Mouse (Mus musculus) heart, embryonic 12.5 days (tissue): Measurements from ENCODE around the gene Rhbdf2. TPM values are rescaled to one million over a fixed set of nuclear protein-coding genes. Genes with fewer than 3 reads are reported as not detected.

Source experiments
- ATAC-seq: fragments of 200-750 bp; cut with Nextera tagmentation; 2 replicates; pipeline ENCODE4 v1.8.0; 2017; ENCODE audit warnings: moderate TSS enrichment, moderate library complexity; ENCODE audit not compliant: insufficient number of reproducible peaks, low FRiP score
- H3K27ac ChIP-seq: fragments of 300-500 bp; sonication (generic); 2 replicates; pipeline ENCODE4 v1.5.1; 2016; ENCODE audit warnings: mild to moderate bottlenecking, moderate library complexity; ENCODE audit not compliant: poor library complexity, severe bottlenecking
- H3K27me3 ChIP-seq: fragments of 300-500 bp; sonication (generic); replicated peaks from 2 replicates; pipeline ENCODE4 v1.6.1; 2016; ENCODE audit warnings: mild to moderate bottlenecking, moderate library complexity
- H3K36me3 ChIP-seq: fragments of 300-500 bp; sonication (generic); 2 replicates; pipeline ENCODE4 v1.6.1; 2016; ENCODE audit warnings: mild to moderate bottlenecking, moderate library complexity
- H3K4me1 ChIP-seq: fragments of 300-500 bp; sonication (generic); replicated peaks from 2 replicates; pipeline ENCODE4 v1.6.1; 2016; ENCODE audit warnings: mild to moderate bottlenecking
- H3K4me2 ChIP-seq: fragments of 300-500 bp; sonication (generic); 2 replicates; pipeline ENCODE4 v1.6.1; 2016; ENCODE audit warnings: mild to moderate bottlenecking, moderate library complexity
- H3K4me3 ChIP-seq: fragments of 300-500 bp; sonication (generic); 2 replicates; pipeline ENCODE4 v1.5.1; 2016; ENCODE audit warnings: mild to moderate bottlenecking
- H3K9ac ChIP-seq: fragments of 300-500 bp; sonication (generic); 2 replicates; pipeline ENCODE4 v1.6.1; 2016; ENCODE audit warnings: mild to moderate bottlenecking, moderate library complexity
- H3K9me3 ChIP-seq: fragments of 300-500 bp; sonication (generic); replicated peaks from 2 replicates; pipeline ENCODE4 v1.6.1; 2016; ENCODE audit warnings: mild to moderate bottlenecking, moderate library complexity
- WGBS: fragments of 180-500 bp; shearing (Covaris S2); methylation state at CpG from one replicate; pipeline ENCODE4 v1.1.7; 2016; 5-methylcytosine and 5-hydroxymethylcytosine counted together
- polyA plus RNA-seq: library from polyadenylated mRNA; unstranded; fragments of >200 nt; fragmentation: Nextera tagmentation; extraction: Ambion mirVana; gene quantifications from 2 replicates; pipeline ENCODE4 v1.2.1, GENCODE M21; 2016

Gene Rhbdf2
- polyA plus RNA-seq, 1 experiment from 2014 or later, result 8.1 TPM

- Histone ChIP-seq H3K4me3 (no peak overlapping the region), H3K36me3 (no peaks in the 10 kb centered on the region), H3K27ac (no peak overlapping the region), H3K9me3 (no peaks in the 10 kb centered on the region), H3K9ac (no peak overlapping the region), H3K27me3 (no peaks in the 10 kb centered on the region), H3K4me1 (peaks cover 70% of the 10 kb centered on the region), H3K4me2 (peak overlapping the region; percentile 7)
- ATAC-seq, result no peak
- WGBS, result 82% methylated on average over 7 of the region's 7 CpGs
Observed at GRCm38 (mm10) chr11:116570821-116571220, 56.0 kb downstream of the Rhbdf2 start.

GRCm38 (mm10) chr11:116567531-116567930, 59.3 kb downstream of the Rhbdf2 start:
- Histone ChIP-seq H3K4me1 (peaks cover 50% of the 10 kb centered on the region), H3K4me2 (no peak overlapping the region), H3K9me3 (no peaks in the 10 kb centered on the region), H3K9ac (no peak overlapping the region), H3K27ac (no peak overlapping the region), H3K27me3 (no peaks in the 10 kb centered on the region), H3K4me3 (no peak overlapping the region), H3K36me3 (no peaks in the 10 kb centered on the region)
- ATAC-seq, result no peak
- 71% methylated on average over 8 of the region's 8 CpGs for WGBS

DNA sequence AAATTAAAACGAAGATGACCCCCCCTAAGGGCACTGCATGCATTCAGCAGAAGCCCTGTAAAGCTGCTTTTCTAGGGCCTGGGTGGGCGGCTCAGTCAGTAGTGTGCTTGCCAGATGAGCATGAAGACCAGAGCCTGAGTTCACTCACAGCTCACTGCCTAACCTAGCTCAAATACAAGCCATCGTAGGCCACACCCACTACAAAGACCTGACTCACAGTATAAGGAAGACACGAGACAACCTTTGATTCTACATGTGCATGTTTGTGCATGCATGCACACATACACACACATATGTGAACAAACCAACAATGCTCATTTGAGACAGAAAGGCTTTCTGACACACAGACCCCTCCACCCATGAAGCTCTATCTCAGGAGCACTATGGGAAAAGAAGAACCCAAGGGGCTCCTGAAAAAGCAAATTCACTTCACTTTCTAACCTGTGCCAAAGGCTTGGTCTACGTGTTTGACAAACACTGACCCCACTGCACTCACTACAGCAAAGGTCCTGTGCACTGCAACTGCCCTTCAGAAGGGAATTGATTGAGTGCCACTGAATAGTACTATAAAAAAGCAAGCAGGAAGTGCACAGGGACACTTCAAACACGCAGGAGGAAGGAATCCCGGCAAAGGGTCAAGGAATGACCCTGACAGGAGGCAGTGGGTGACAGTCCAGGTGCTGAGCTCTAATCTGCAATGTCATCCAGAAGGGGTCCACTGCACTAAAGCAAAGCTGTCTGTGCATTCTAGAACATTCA, 61.4 kb downstream of the Rhbdf2 start:
- H3K27ac ChIP-seq, result no peak overlapping the region
- H3K36me3 ChIP-seq, result no peaks in the 10 kb centered on the region
- H3K9ac ChIP-seq, result no peak overlapping the region
- H3K4me2 ChIP-seq, result no peak overlapping the region
- H3K4me3 ChIP-seq, result no peak overlapping the region
- H3K27me3 ChIP-seq, result no peaks in the 10 kb centered on the region
- H3K4me1 ChIP-seq, result peaks cover 30% of the 10 kb centered on the region
- 65% methylated on average over 7 of the region's 7 CpGs for WGBS
- no peak for ATAC-seq
- H3K9me3 ChIP-seq, result no peaks in the 10 kb centered on the region

DNA sequence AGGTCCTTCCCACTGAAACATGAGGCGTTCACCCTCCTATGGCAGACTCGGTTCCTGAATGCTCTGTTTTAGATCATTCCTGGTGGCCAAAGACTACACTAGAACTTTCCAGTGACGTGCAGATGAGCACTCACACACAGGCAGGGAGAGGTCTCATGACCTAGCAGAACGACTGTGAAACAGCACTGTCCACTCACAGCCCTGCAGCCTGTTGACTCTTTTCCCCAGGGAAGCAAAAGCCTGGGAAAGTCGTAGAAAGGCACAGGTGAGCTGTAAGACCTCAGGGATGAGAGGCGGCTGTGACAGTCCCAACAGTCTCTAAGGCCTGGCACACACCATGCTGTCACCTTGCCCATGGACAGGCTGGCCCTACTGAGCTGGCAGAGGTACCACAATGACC, 70.5 kb downstream of the Rhbdf2 start:
- peak overlapping the region; percentile 4; the same call in 1 of the 2 replicates for H3K4me2 ChIP-seq
- H3K36me3 ChIP-seq, result no peaks in the 10 kb centered on the region
- H3K4me3 ChIP-seq, result no peak overlapping the region
- no peaks in the 10 kb centered on the region for H3K27me3 ChIP-seq
- no peaks in the 10 kb centered on the region for H3K9me3 ChIP-seq
- WGBS, result 29% methylated on average over 6 of the region's 6 CpGs
- peaks cover 65% of the 10 kb centered on the region for H3K4me1 ChIP-seq
- peak overlapping the region; percentile 10; the same call in 1 of the 2 replicates for H3K9ac ChIP-seq
- 0 out of 2 replicates have a peak overlapping the region, but pooled peaks have one; percentile 5 for H3K27ac ChIP-seq
- no peak for ATAC-seq

DNA sequence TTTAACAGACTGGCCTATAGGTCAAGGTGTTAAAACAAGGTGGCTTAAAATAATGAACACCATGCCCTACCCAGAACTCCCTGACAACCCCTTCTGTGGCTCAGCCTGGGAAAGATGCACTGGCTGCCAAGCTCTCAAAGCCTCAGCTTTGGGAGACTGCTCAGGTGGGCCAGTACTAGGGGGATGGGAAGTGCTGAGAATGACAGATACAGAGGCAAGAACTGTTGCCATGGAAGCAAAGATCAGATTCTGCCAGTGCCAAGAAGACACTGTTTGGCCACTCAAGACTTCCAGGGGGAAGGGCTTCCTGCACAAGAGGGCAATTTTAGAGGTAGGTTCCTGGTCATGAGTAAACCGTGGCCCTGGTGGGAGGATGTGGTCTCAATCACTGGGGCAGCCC, 71.2 kb downstream of the Rhbdf2 start:
- no peak overlapping the region for H3K4me2 ChIP-seq
- peaks cover 72% of the 10 kb centered on the region for H3K4me1 ChIP-seq
- H3K9ac ChIP-seq, result no peak overlapping the region
- no peak overlapping the region for H3K27ac ChIP-seq
- H3K36me3 ChIP-seq, result no peaks in the 10 kb centered on the region
- 32% methylated on average over 1 of the region's 1 CpGs for WGBS
- no peak overlapping the region for H3K4me3 ChIP-seq
- no peaks in the 10 kb centered on the region for H3K9me3 ChIP-seq
- no peak for ATAC-seq
- H3K27me3 ChIP-seq, result no peaks in the 10 kb centered on the region

- peak overlapping the region; percentile 23 for H3K4me2 ChIP-seq
- WGBS, result 8% methylated on average over 12 of the region's 12 CpGs
- no peaks in the 10 kb centered on the region for H3K36me3 ChIP-seq
- peak overlapping the region; percentile 79 for H3K27ac ChIP-seq
- no peaks in the 10 kb centered on the region for H3K27me3 ChIP-seq
- peaks cover 84% of the 10 kb centered on the region for H3K4me1 ChIP-seq
- no peak overlapping the region for H3K4me3 ChIP-seq
- ATAC-seq, result peak; percentile 68
- H3K9ac ChIP-seq, result 0 out of 2 replicates have a peak overlapping the region, but pooled peaks have one; percentile 21
- H3K9me3 ChIP-seq, result no peaks in the 10 kb centered on the region
Observed at GRCm38 (mm10) chr11:116554171-116554878, 72.5 kb downstream of the Rhbdf2 start.

- Histone ChIP-seq H3K27ac (no peak overlapping the region), H3K9ac (no peak overlapping the region), H3K9me3 (no peaks in the 10 kb centered on the region), H3K27me3 (no peaks in the 10 kb centered on the region), H3K4me3 (no peak overlapping the region), H3K4me2 (no peak overlapping the region), H3K36me3 (peaks cover 10% of the 10 kb centered on the region), H3K4me1 (peaks cover 85% of the 10 kb centered on the region)
- 90% methylated on average over 1 of the region's 1 CpGs for WGBS
- ATAC-seq, result no peak
Observed at GRCm38 (mm10) chr11:116552194-116552593, 74.6 kb downstream of the Rhbdf2 start.

DNA sequence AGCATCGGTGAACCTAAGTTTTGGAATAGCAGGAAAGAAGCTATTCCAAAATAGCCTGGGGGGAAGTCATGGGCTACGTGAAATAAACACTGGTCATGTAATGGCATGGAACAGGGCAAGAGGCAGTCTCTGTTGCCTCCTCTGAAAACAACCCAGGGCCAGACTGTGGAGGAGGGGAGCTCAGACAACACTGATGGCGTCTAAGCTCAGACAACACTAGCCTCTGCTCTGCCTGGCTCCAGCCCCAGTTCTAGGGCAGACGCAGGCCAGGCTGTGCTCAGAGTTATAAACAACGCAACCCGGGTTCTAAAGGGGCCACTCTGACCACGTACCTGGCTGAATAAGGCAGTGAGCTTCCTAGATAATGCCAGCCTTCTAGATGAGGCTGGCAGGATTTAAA, 76.1 kb downstream of the Rhbdf2 start:
- Histone ChIP-seq H3K27me3 (no peaks in the 10 kb centered on the region), H3K9me3 (no peaks in the 10 kb centered on the region), H3K27ac (peak overlapping the region; percentile 50), H3K4me1 (peaks cover 71% of the 10 kb centered on the region), H3K9ac (peak overlapping the region; percentile 15; the same call in 1 of the 2 replicates), H3K4me2 (no peak overlapping the region), H3K4me3 (no peak overlapping the region), H3K36me3 (peaks cover 23% of the 10 kb centered on the region)
- no peak for ATAC-seq
- WGBS, result 43% methylated on average over 7 of the region's 7 CpGs

DNA sequence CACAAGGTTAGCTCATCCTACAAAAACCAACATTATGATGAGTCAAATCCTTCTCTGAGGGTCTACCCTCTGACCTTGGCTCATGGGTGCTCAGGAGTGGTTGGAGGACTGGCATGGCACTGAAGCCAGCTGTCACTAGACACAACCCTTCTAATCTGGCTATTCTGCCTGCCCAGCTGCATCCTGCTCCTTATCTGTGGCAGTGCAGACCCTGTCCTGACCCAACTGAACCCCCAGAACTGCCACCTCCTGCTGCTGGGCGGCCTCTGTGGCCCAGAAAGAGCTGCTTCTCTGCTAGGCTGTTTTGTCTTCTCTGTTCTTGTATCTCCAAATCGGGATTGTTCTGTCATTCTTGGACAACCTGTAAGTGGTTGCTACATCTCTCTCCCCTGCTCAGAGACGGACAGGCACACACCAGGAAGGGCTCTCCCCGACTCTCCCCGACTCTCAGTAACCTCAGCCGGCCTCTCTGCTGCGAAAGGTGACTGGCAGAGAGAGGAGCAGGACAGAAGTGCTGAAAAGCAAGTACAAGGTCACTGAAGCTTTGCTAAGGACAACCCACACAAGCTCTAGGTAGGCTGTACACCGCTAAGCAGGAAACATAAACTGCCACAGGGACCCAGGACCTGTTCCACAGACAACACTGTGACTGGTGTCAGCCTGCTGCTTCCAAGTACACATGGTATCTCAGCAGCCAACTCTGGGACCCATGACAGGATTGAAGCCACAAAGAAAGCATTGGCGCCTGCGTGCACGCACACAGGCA, 77.4 kb downstream of the Rhbdf2 start:
- Histone ChIP-seq H3K4me1 (peaks cover 58% of the 10 kb centered on the region), H3K4me2 (peak overlapping the region; percentile 26), H3K9me3 (no peaks in the 10 kb centered on the region), H3K9ac (0 out of 2 replicates have a peak overlapping the region, but pooled peaks have one; percentile 36), H3K4me3 (no peak overlapping the region), H3K36me3 (peaks cover 36% of the 10 kb centered on the region), H3K27me3 (no peaks in the 10 kb centered on the region), H3K27ac (peak overlapping the region; percentile 52)
- WGBS, result 53% methylated on average over 11 of the region's 11 CpGs
- peak; percentile 44; the same call in 1 of the 2 replicates for ATAC-seq

DNA sequence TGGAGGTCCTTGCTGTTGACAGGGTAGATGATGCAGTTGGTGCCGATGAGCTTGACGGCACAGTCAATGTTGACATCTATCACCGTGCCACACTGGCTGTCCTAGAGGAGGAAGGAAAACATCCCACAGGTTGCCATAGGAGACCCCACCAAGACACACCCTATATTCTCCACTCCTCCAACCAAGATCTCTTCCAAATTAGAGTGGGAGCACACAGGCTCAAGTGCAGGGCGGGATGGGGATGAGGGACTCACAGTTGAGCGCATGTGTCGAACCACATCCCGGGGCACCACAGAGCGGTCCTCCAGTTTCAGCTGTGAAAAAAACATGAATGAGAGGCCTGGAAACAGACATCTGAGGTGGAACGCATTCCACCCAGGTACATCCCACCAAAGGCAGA, 78.0 kb downstream of the Rhbdf2 start:
- Histone ChIP-seq H3K27ac (no peak overlapping the region), H3K27me3 (no peaks in the 10 kb centered on the region), H3K9ac (no peak overlapping the region), H3K36me3 (peaks cover 43% of the 10 kb centered on the region), H3K4me3 (no peak overlapping the region), H3K4me1 (peaks cover 51% of the 10 kb centered on the region), H3K4me2 (no peak overlapping the region), H3K9me3 (no peaks in the 10 kb centered on the region)
- 88% methylated on average over 9 of the region's 9 CpGs for WGBS
- ATAC-seq, result no peak
